In the genomic region with DNA sequence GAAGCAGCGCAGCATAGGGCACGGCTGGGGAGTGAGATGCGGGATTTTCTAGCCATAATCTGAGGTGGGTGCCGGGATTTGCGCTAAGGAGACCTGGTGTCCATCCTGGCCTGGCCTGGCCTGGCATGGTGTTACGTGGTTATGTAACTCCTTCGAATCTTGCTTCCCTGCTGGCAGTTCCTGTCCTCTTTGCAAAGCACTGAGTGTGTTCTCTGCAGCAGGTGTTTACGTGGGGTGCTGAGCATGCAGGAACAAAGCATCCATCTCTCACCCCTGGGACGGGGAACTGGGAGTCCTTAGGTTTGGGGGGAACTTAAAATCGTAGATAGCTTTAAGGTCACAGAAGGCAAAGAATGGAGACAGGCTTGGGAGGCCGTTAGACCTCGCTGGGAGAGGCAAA, we compare ENCODE assay signal across 10 mouse cellular contexts. TPM values are rescaled to one million over a fixed set of nuclear protein-coding genes. Genes with fewer than 3 reads are reported as not detected.
DNase-seq lines count a peak whose midpoint lies in the region; ATAC-seq and TF ChIP-seq lines count a peak whose summit lies in the region.
"Had no signal": no experiment of that assay in that cellular context is flagged by ENCODE, and none has a peak within 500 bp of the region (broad histone marks: within the 10 kb centered on the region; RNA-seq: fewer than 3 reads in every experiment).

No protein-coding gene starts in this region.

- no peak overlapping the region for H3K4me3 ChIP-seq in heart, embryonic 13.5 days
- H3K4me3 ChIP-seq in CH12.LX (replicated peaks in 1 of 3; ENCODE audit: low read depth in 2 of 3, low read length in 2 of 3, poor library complexity in 1 of 3): peak overlapping the region in 1 of 3 experiments; percentile 5
- H3K4me3 ChIP-seq in limb, embryonic 10.5 days: no peak overlapping the region
- H3K4me3 ChIP-seq: neural tube, embryonic 12.5 days had no signal

- WGBS in heart, embryonic 13.5 days: 60% methylated on average over 12 of the region's 12 CpGs
- 74% methylated on average over 12 of the region's 12 CpGs for WGBS in limb, embryonic 10.5 days

- TF ChIP-seq EP300 in CH12.LX (IDR thresholded peaks at IDR 0.05; ENCODE audit: low read length): no peak

- H3K9me3 ChIP-seq in heart, embryonic 13.5 days: no peaks in the 10 kb centered on the region
- no peaks in the 10 kb centered on the region for H3K9me3 ChIP-seq in CH12.LX (replicated peaks; ENCODE audit: low read length)
- H3K9me3 ChIP-seq in limb, embryonic 10.5 days (replicated peaks): no peaks in the 10 kb centered on the region
- H3K9me3 ChIP-seq: neural tube, embryonic 12.5 days had no signal

- peak overlapping the region; percentile 48 for H3K9ac ChIP-seq in heart, embryonic 13.5 days
- no peak overlapping the region for H3K9ac ChIP-seq in CH12.LX (ENCODE audit: insufficient read depth, low read depth)
- H3K9ac ChIP-seq: neural tube, embryonic 12.5 days had no signal

- peak overlapping the region; percentile 97 for H3K27ac ChIP-seq in heart, embryonic 13.5 days (replicated peaks)
- peak overlapping the region; percentile 43 for H3K27ac ChIP-seq in CH12.LX (ENCODE audit: insufficient read depth, low read depth)
- H3K27ac ChIP-seq in limb, embryonic 10.5 days: peak overlapping the region; percentile 73
- H3K27ac ChIP-seq: neural tube, embryonic 12.5 days had no signal

- H3K27me3 ChIP-seq in heart, embryonic 13.5 days (replicated peaks): no peaks in the 10 kb centered on the region
- no peaks in the 10 kb centered on the region for H3K27me3 ChIP-seq in CH12.LX (replicated peaks)
- H3K27me3 ChIP-seq in limb, embryonic 10.5 days (ENCODE audit: low read depth, poor library complexity, severe bottlenecking): no peaks in the 10 kb centered on the region
- H3K27me3 ChIP-seq: neural tube, embryonic 12.5 days had no signal

- TF ChIP-seq POLR2A in CH12.LX (IDR thresholded peaks at IDR 0.05; ENCODE audit: low read depth, low read length): no peak

- peaks cover 14% of the 10 kb centered on the region for H3K79me2 ChIP-seq in CH12.LX (replicated peaks; ENCODE audit: control insufficient read depth, extremely low read depth, insufficient read depth, poor library complexity, severe bottlenecking)

- intact Hi-C loops in heart, postnatal 14 days (cut with DNase I): no loop called here

- no peak for TF ChIP-seq RAD21 in CH12.LX (IDR thresholded peaks at IDR 0.05; ENCODE audit: low read depth, low read length)

- no peak for ATAC-seq in heart, embryonic 13.5 days (ENCODE audit: extremely low read depth, insufficient number of reproducible peaks, low FRiP score, low TSS enrichment)
- ATAC-seq in megakaryocyte progenitor cell, adult 5-6 weeks (replicated peaks; ENCODE audit: poor library complexity): no peak

- in situ Hi-C loops in CH12.LX (cut with MboI; ENCODE audit: low pct_ligation_motif_present, low pct_unique_long_range_greater_than_20kb, low sequenced_read_pairs): loop anchor here (25.0 kb wide), 1 partner anchor 477 kb away; the partner anchor contains the start of genes Gm49336, Mtmr6 and Nupl1

- dilution Hi-C loops in CH12.LX (cut with MboI; ENCODE audit: extremely low pct_ligation_motif_present, extremely low pct_unique_long_range_greater_than_20kb, low sequenced_read_pairs): no loop called here

- no peak for TF ChIP-seq CTCF in CH12.LX (conservative IDR thresholded peaks at IDR 0.05 in 1 of 2, IDR thresholded peaks at IDR 0.05 in 1 of 2; ENCODE audit: low read depth in 2 of 2, low read length in 2 of 2)

- DNase-seq in heart, postnatal 14 days: no peak
- no peak for DNase-seq in CH12.LX (ENCODE audit: extremely low read depth)
- peak; percentile 42 to 44 for DNase-seq in cerebellum, postnatal 36 days
- no peak for DNase-seq in limb, embryonic 10.5 days (ENCODE audit: low spot score)
- no peak for DNase-seq in right cerebral cortex, adult 18-20 months
- no peak for DNase-seq in kidney, postnatal 14 days

- H3K36me3 ChIP-seq in heart, embryonic 13.5 days: peaks cover 10% of the 10 kb centered on the region; the same call in 1 of the 2 replicates
- H3K36me3 ChIP-seq in CH12.LX (replicated peaks in 1 of 2; ENCODE audit: control insufficient read depth in 1 of 2, insufficient read depth in 1 of 2, low read length in 1 of 2): peaks cover 10 to 24% of the 10 kb centered on the region in 2 experiments
- H3K36me3 ChIP-seq in limb, embryonic 10.5 days: no peaks in the 10 kb centered on the region
- H3K36me3 ChIP-seq: neural tube, embryonic 12.5 days had no signal

- peaks cover 98% of the 10 kb centered on the region for H3K4me1 ChIP-seq in heart, embryonic 13.5 days
- peaks cover 27 to 82% of the 10 kb centered on the region in 2 experiments for H3K4me1 ChIP-seq in CH12.LX (ENCODE audit: control insufficient read depth in 1 of 2, insufficient read depth in 2 of 2)
- H3K4me1 ChIP-seq in limb, embryonic 10.5 days: peaks cover 63% of the 10 kb centered on the region

- H3K4me2 ChIP-seq in heart, embryonic 13.5 days: peak overlapping the region; percentile 13; the same call in 1 of the 2 replicates
- no peak overlapping the region for H3K4me2 ChIP-seq in CH12.LX (ENCODE audit: insufficient read depth, low read depth, poor library complexity, severe bottlenecking)
- H3K4me2 ChIP-seq: neural tube, embryonic 12.5 days had no signal

TF ChIP-seq in CH12.LX, 34 proteins besides CTCF, POLR2A, EP300 and RAD21:
- no peak for TF ChIP-seq SIN3A (IDR thresholded peaks at IDR 0.05; ENCODE audit: low read length)
- no peak for TF ChIP-seq KAT2A (IDR thresholded peaks at IDR 0.05; ENCODE audit: insufficient replicate concordance, low read length)
- TF ChIP-seq ZKSCAN1 (IDR thresholded peaks at IDR 0.05; ENCODE audit: borderline replicate concordance, low read depth, low read length): no peak
- no peak for TF ChIP-seq ETS1 (conservative IDR thresholded peaks at IDR 0.05; ENCODE audit: low read depth, low read length)
- TF ChIP-seq SMC3 (IDR thresholded peaks at IDR 0.05; ENCODE audit: low read depth, low read length): no peak
- TF ChIP-seq JUND (conservative IDR thresholded peaks at IDR 0.05; ENCODE audit: low read depth, low read length): no peak
- TF ChIP-seq BHLHE40 (IDR thresholded peaks at IDR 0.05; ENCODE audit: low read depth, low read length): no peak
- no peak for TF ChIP-seq USF2 (conservative IDR thresholded peaks at IDR 0.05; ENCODE audit: low read depth, low read length)
- TF ChIP-seq JUN (IDR thresholded peaks at IDR 0.05; ENCODE audit: insufficient read depth, low read depth, low read length): no peak
- TF ChIP-seq HCFC1 (IDR thresholded peaks at IDR 0.05; ENCODE audit: low read depth, low read length): no peak
- no peak for TF ChIP-seq MYC (IDR thresholded peaks at IDR 0.05; ENCODE audit: low read depth, low read length)

RNA-seq across cellular contexts. Expression of gene C1qtnf9, which starts 28.3 kb away (rescaled TPM):
- polyA plus RNA-seq in heart, embryonic 13.5 days (2015; fragmentation: Nextera tagmentation; extraction: Ambion mirVana): 0.36 and 0.60 TPM in 2 replicates
- total RNA-seq in heart, postnatal 14 days (2021): 10 to 100 TPM; 42.8 to 43.8 TPM
- total RNA-seq in CH12.LX (2012; rRNA removed): 0.08 TPM in 1 of 2 replicates, not detected in the other
- total RNA-seq in CH12.LX (2014; rRNA removed): not detected in 2 replicates
- polyA plus RNA-seq in CH12.LX (2012; ENCODE audit: insufficient read length, low read depth): 0.20 and 0.26 TPM in 2 replicates
- polyA plus RNA-seq in limb, embryonic 10.5 days (2016; fragmentation: Nextera tagmentation; extraction: Ambion mirVana): 0.10 and 0.26 TPM in 2 replicates
- not detected in 2 replicates for total RNA-seq in megakaryocyte progenitor cell, adult 5-6 weeks (2015)
- total RNA-seq in megakaryocyte progenitor cell, adult 5-6 weeks (2017): not detected in 2 replicates
- polyA plus RNA-seq: embryonic facial prominence, embryonic 11.5 days had no signal

RNA-seq across cellular contexts. Expression of gene Mipep, which starts 44.8 kb away (rescaled TPM):
- 24.5 and 27.4 TPM in 2 replicates for polyA plus RNA-seq in heart, embryonic 13.5 days (2015; fragmentation: Nextera tagmentation; extraction: Ambion mirVana)
- 10 to 100 TPM; 51.6 to 52.2 TPM for total RNA-seq in heart, postnatal 14 days (2021)
- total RNA-seq in CH12.LX (2012; rRNA removed) (33.1 and 36.0 TPM in 2 replicates), CH12.LX (2014; rRNA removed) (37.2 and 41.7 TPM in 2 replicates)
- 35.1 and 36.6 TPM in 2 replicates for polyA plus RNA-seq in CH12.LX (2012; ENCODE audit: insufficient read length, low read depth)
- 24.0 and 25.1 TPM in 2 replicates for polyA plus RNA-seq in limb, embryonic 10.5 days (2016; fragmentation: Nextera tagmentation; extraction: Ambion mirVana)
- 15.8 and 20.6 TPM in 2 replicates for total RNA-seq in megakaryocyte progenitor cell, adult 5-6 weeks (2015)
- total RNA-seq in megakaryocyte progenitor cell, adult 5-6 weeks (2017): 23.1 and 24.2 TPM in 2 replicates

Comparison
In these comparisons a context has a peak if more than half of its experiments do, and no peak if none do; other contexts are left out.
1. H3K27ac ChIP-seq: peak in every context shown above with its lines; median percentile 97 in heart, embryonic 13.5 days; 73 in limb, embryonic 10.5 days; 43 in CH12.LX.
2. DNase-seq: peak in cerebellum, postnatal 36 days (2 of 2); none in heart, postnatal 14 days (0 of 2), CH12.LX (single experiment), limb, embryonic 10.5 days (single experiment), right cerebral cortex, adult 18-20 months (single experiment) and kidney, postnatal 14 days (single experiment).
3. RNA of gene C1qtnf9, which starts 28.3 kb away (total RNA-seq): 42.8 to 43.8 TPM in heart, postnatal 14 days; 0.08 TPM in CH12.LX and not detected in megakaryocyte progenitor cell, adult 5-6 weeks; every median in the first group is over 10 times any median in the second.